Mouse (Mus musculus): Measurements from ENCODE around the gene Galnt14. TPM values are rescaled to one million over a fixed set of nuclear protein-coding genes. Genes with fewer than 3 reads are reported as not detected.

The Galnt14 gene
- polyA plus RNA-seq, 1 experiment from 2014 or later = 0.94 TPM

DNA sequence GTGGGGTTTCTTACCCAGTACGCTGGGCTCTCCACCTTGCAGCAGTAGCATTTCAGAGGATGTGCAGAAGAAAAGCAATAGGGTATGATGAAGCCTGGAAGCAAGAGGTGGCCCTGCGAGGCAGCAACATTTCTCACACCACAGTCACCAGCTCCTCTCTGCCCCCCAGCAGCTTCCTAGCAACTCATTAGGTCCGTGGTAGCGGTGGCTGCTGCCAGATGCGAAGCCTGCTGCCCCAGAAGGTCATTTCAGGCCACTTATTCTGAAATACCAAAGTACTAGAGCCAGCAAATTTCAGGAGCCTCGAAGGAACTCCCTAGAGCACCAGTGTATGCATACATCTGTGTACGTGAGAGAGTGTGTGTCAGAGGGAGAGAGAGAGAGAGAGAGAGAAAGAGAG, 9.2 kb downstream of the Galnt14 start:
- Histone ChIP-seq H3K4me3 (no peak overlapping the region), H3K27ac (no peak overlapping the region), H3K36me3 (no peaks in the 10 kb centered on the region), H3K27me3 (ENCODE audit: low read depth, poor library complexity, severe bottlenecking) (0 out of 2 replicates have a peak, but pooled peaks cover 4% of the 10 kb centered on the region), H3K4me1 (peaks cover 6% of the 10 kb centered on the region), H3K9me3 (replicated peaks) (no peaks in the 10 kb centered on the region)
- DNase-seq (ENCODE audit: low spot score) = no peak
- 35% methylated on average over 7 of the region's 7 CpGs for WGBS

GRCm38 (mm10) chr17:73699881-73700280, 10.4 kb downstream of the Galnt14 start:
- 79% methylated on average over 6 of the region's 6 CpGs for WGBS
- Histone ChIP-seq H3K27me3 (ENCODE audit: low read depth, poor library complexity, severe bottlenecking) (0 out of 2 replicates have a peak, but pooled peaks cover 4% of the 10 kb centered on the region), H3K9me3 (replicated peaks) (no peaks in the 10 kb centered on the region), H3K4me1 (peaks cover 6% of the 10 kb centered on the region), H3K27ac (no peak overlapping the region), H3K36me3 (no peaks in the 10 kb centered on the region), H3K4me3 (no peak overlapping the region)
- no peak for DNase-seq (ENCODE audit: low spot score)

DNA sequence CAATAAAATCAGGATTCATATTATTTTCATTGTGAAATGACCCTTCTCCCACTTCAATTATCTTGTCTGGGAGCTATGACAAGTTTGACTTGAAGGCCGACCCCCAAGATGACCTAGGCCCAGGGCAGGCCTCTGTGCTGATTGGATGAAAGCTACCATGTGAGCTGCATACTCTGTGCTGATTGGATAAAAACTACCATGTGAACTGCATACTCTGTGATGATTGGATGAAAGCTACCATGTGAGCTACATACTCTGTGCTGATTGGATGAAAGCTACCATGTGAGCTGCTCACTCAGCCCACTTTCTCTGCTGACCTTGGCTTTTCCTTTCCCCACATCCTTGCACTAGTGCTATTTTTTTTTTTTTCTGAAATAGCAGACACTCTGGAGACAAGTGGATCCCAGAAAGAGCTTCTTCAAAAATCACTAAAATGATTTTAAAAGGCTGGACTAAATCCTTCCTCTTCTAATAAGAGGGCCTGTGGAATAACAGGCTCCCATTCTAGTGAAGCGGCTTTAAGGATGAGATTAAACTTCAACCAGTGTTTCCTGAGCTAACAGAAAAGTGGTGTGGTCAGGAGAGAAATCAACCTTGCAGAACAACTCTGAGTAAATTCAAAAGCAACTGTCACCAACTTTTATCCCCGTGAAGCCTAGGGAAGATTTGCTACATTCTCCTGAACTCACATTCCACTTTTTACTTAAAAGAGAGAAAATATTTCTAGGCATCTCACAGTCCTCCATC, 15.9 kb downstream of the Galnt14 start:
- WGBS = 91% methylated on average over 3 of the region's 3 CpGs

DNA sequence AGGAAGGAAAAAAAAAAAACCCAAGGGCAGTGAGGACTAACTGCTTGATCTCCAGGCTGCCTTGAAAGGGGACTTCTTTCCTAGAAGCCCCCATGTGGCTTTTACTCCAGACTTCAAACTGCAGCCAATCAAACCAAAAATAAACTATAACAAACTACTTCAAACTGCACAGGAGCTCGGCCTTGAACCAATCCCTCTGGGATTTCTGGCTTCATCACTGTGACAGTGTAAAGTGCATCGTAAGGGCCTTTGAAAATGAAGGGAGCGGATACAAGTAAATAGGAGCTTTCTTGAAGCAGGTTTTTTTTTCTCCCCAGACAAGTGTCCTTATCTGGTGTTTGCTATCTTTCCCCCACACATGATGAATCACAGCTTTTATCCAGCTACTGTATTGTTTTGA, 22.0 kb downstream of the Galnt14 start:
- H3K9me3 ChIP-seq (replicated peaks) = no peaks in the 10 kb centered on the region
- DNase-seq (ENCODE audit: low spot score) = no peak
- H3K4me3 ChIP-seq = no peak overlapping the region
- H3K36me3 ChIP-seq = no peaks in the 10 kb centered on the region
- no peaks in the 10 kb centered on the region for H3K27me3 ChIP-seq (ENCODE audit: low read depth, poor library complexity, severe bottlenecking)
- WGBS = 85% methylated on average over 3 of the region's 3 CpGs
- no peaks in the 10 kb centered on the region for H3K4me1 ChIP-seq
- H3K27ac ChIP-seq = no peak overlapping the region

More for the DNA sequence above, 15.9 kb downstream of the Galnt14 start:
- H3K4me3 ChIP-seq = no peak overlapping the region
- H3K36me3 ChIP-seq = no peaks in the 10 kb centered on the region
- H3K27me3 ChIP-seq (ENCODE audit: low read depth, poor library complexity, severe bottlenecking) = no peaks in the 10 kb centered on the region
- no peaks in the 10 kb centered on the region for H3K4me1 ChIP-seq
- no peak overlapping the region for H3K27ac ChIP-seq
- DNase-seq (ENCODE audit: low spot score) = no peak
- H3K9me3 ChIP-seq (replicated peaks) = no peaks in the 10 kb centered on the region

- H3K36me3 ChIP-seq = no peaks in the 10 kb centered on the region
- no peaks in the 10 kb centered on the region for H3K9me3 ChIP-seq (replicated peaks)
- H3K4me1 ChIP-seq = no peaks in the 10 kb centered on the region
- no peak overlapping the region for H3K4me3 ChIP-seq
- H3K27ac ChIP-seq = no peak overlapping the region
- no peaks in the 10 kb centered on the region for H3K27me3 ChIP-seq (ENCODE audit: low read depth, poor library complexity, severe bottlenecking)
- DNase-seq (ENCODE audit: low spot score) = no peak
- WGBS = 89% methylated on average over 8 of the region's 8 CpGs
These were observed 24.0 kb downstream of the Galnt14 start for GRCm38 (mm10) chr17:73686292-73686691.

- no peak overlapping the region for H3K4me3 ChIP-seq
- 74% methylated on average over 5 of the region's 5 CpGs for WGBS
- no peaks in the 10 kb centered on the region for H3K27me3 ChIP-seq (ENCODE audit: low read depth, poor library complexity, severe bottlenecking)
- H3K36me3 ChIP-seq = no peaks in the 10 kb centered on the region
- H3K4me1 ChIP-seq = no peaks in the 10 kb centered on the region
- no peak overlapping the region for H3K27ac ChIP-seq
- H3K9me3 ChIP-seq (replicated peaks) = no peaks in the 10 kb centered on the region
- no peak for DNase-seq (ENCODE audit: low spot score)
These were observed 25.5 kb downstream of the Galnt14 start for GRCm38 (mm10) chr17:73684746-73685145.

- Histone ChIP-seq H3K36me3 (no peaks in the 10 kb centered on the region), H3K27me3 (ENCODE audit: low read depth, poor library complexity, severe bottlenecking) (no peaks in the 10 kb centered on the region), H3K27ac (no peak overlapping the region), H3K4me3 (no peak overlapping the region), H3K4me1 (no peaks in the 10 kb centered on the region), H3K9me3 (replicated peaks) (no peaks in the 10 kb centered on the region)
- no peak for DNase-seq (ENCODE audit: low spot score)
- 84% methylated on average over 5 of the region's 5 CpGs for WGBS
These were observed 38.3 kb downstream of the Galnt14 start for GRCm38 (mm10) chr17:73671921-73672320.

GRCm38 (mm10) chr17:73670048-73670447, 40.2 kb downstream of the Galnt14 start:
- Histone ChIP-seq H3K4me3 (no peak overlapping the region), H3K27ac (no peak overlapping the region), H3K36me3 (no peaks in the 10 kb centered on the region), H3K9me3 (replicated peaks) (no peaks in the 10 kb centered on the region), H3K4me1 (no peaks in the 10 kb centered on the region), H3K27me3 (ENCODE audit: low read depth, poor library complexity, severe bottlenecking) (no peaks in the 10 kb centered on the region)
- 95% methylated on average over 2 of the region's 2 CpGs for WGBS
- no peak for DNase-seq (ENCODE audit: low spot score)

DNA sequence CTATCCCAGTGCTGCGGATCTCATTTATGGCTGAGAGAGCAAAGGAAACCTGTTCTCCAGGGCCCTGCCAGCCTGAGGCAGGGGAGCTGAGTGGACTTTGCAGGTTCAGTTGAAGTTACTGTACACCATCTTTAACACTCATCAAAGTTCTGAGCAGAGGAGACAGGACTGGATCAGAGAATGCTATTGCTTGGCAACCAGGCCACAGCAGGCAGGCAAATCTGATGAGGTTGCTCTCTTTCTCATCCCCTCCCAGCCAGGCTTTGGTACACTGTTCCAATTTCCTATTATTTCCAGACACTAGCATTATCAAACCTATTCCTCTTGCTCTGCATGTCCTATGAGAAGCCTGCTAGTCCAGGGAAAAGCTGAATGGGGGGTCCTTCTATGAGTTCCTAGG, 41.3 kb downstream of the Galnt14 start:
- H3K4me1 ChIP-seq = no peaks in the 10 kb centered on the region
- H3K27me3 ChIP-seq (ENCODE audit: low read depth, poor library complexity, severe bottlenecking) = no peaks in the 10 kb centered on the region
- no peaks in the 10 kb centered on the region for H3K9me3 ChIP-seq (replicated peaks)
- DNase-seq (ENCODE audit: low spot score) = no peak
- H3K36me3 ChIP-seq = no peaks in the 10 kb centered on the region
- H3K4me3 ChIP-seq = no peak overlapping the region
- no peak overlapping the region for H3K27ac ChIP-seq
- WGBS = 90% methylated on average over 1 of the region's 1 CpGs

DNA sequence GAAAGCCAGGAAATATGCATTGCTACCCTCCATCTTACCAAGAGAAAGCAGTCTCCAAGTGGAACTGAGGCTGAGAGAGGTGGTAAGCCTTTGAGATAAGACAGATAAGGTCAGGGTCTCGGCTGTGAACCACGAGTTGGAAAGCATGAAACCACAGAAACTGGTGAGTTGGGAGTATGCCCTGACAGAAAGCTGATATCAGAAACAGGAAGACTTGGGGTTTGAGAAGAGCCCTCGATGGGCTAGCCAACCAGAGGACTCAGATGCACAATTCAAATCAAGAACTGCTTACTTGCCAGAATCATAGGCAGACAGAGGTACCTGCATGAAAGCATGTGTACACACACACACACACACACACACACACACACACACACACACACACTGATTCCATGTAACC, 47.0 kb downstream of the Galnt14 start:
- Histone ChIP-seq H3K27me3 (ENCODE audit: low read depth, poor library complexity, severe bottlenecking) (no peaks in the 10 kb centered on the region), H3K36me3 (no peaks in the 10 kb centered on the region), H3K4me1 (no peaks in the 10 kb centered on the region), H3K9me3 (replicated peaks) (no peaks in the 10 kb centered on the region), H3K4me3 (no peak overlapping the region), H3K27ac (no peak overlapping the region)
- DNase-seq (ENCODE audit: low spot score) = no peak
- 78% methylated on average over 3 of the region's 3 CpGs for WGBS

GRCm38 (mm10) chr17:73658731-73659445, 51.4 kb downstream of the Galnt14 start:
- no peak overlapping the region for H3K4me3 ChIP-seq
- DNase-seq (ENCODE audit: low spot score) = no peak
- H3K4me1 ChIP-seq = no peaks in the 10 kb centered on the region
- H3K27ac ChIP-seq = no peak overlapping the region
- 91% methylated on average over 6 of the region's 6 CpGs for WGBS
- H3K9me3 ChIP-seq (replicated peaks) = no peaks in the 10 kb centered on the region
- H3K27me3 ChIP-seq (ENCODE audit: low read depth, poor library complexity, severe bottlenecking) = no peaks in the 10 kb centered on the region
- H3K36me3 ChIP-seq = no peaks in the 10 kb centered on the region

- Histone ChIP-seq H3K9me3 (replicated peaks) (no peaks in the 10 kb centered on the region), H3K4me3 (no peak overlapping the region), H3K27ac (no peak overlapping the region), H3K27me3 (ENCODE audit: low read depth, poor library complexity, severe bottlenecking) (no peaks in the 10 kb centered on the region), H3K4me1 (no peaks in the 10 kb centered on the region), H3K36me3 (no peaks in the 10 kb centered on the region)
- 94% methylated on average over 3 of the region's 3 CpGs for WGBS
- no peak for DNase-seq (ENCODE audit: low spot score)
These were observed 53.9 kb downstream of the Galnt14 start for GRCm38 (mm10) chr17:73656373-73656772.

- DNase-seq (ENCODE audit: low spot score) = no peak
- no peaks in the 10 kb centered on the region for H3K36me3 ChIP-seq
- no peaks in the 10 kb centered on the region for H3K4me1 ChIP-seq
- H3K27me3 ChIP-seq (ENCODE audit: low read depth, poor library complexity, severe bottlenecking) = no peaks in the 10 kb centered on the region
- H3K4me3 ChIP-seq = no peak overlapping the region
- H3K27ac ChIP-seq = no peak overlapping the region
- WGBS = 42% methylated on average over 5 of the region's 5 CpGs
- H3K9me3 ChIP-seq (replicated peaks) = no peaks in the 10 kb centered on the region
These were observed 56.0 kb downstream of the Galnt14 start for GRCm38 (mm10) chr17:73654261-73654660.
